Mouse (Mus musculus): ENCODE measurements around the gene Ifnb1.

GRCm38 (mm10) chr4:88561791-88562190 lies 39.2 kb upstream of the Ifnb1 start:
- TF ChIP-seq POLR2A (IDR thresholded peaks at IDR 0.05; ENCODE audit: borderline replicate concordance, extremely low read depth, insufficient read depth, insufficient read length, poor library complexity, severe bottlenecking) (no peak), CTCF (IDR thresholded peaks at IDR 0.05; ENCODE audit: borderline replicate concordance, extremely low read depth, insufficient read depth, insufficient read length) (no peak)
